Mouse (Mus musculus) midbrain, embryonic 14.5 days (tissue): ENCODE measurements at regions not wholly inside any gene's neighbourhood (a gene's known extent, or its start where the extent isn't known, plus 50 kb on each side); places are given as distances from the start of the nearest gene placed in this dataset.

Experiments
- ATAC-seq: fragments of 200-750 bp; cut with Nextera tagmentation; 2 replicates; pipeline ENCODE4 v1.8.0; 2017; ENCODE audit warnings: moderate number of reproducible peaks, moderate library complexity; ENCODE audit not compliant: low FRiP score, low TSS enrichment
- DNase-seq: peaks from one replicate; pipeline ENCODE4 v3.0.0-alpha.2; 2015
- H3K27ac ChIP-seq: fragments of 300-500 bp; sonication (generic); replicated peaks from 2 replicates; pipeline ENCODE4 v1.5.1; 2014; ENCODE audit warnings: mild to moderate bottlenecking, low read depth, low read length, moderate library complexity
- H3K27me3 ChIP-seq: fragments of 300-500 bp; sonication (generic); 2 replicates; pipeline ENCODE4 v1.6.1; 2014; ENCODE audit warnings: low read length, control low read depth, mixed read lengths; ENCODE audit not compliant: control insufficient read depth, insufficient read depth
- H3K36me3 ChIP-seq: fragments of 300-500 bp; sonication (generic); 2 replicates; pipeline ENCODE4 v1.6.1; 2014; ENCODE audit warnings: low read length, control low read depth; ENCODE audit not compliant: control insufficient read depth, insufficient read depth
- H3K4me1 ChIP-seq: fragments of 300-500 bp; sonication (generic); 2 replicates; pipeline ENCODE4 v1.6.1; 2014; ENCODE audit warnings: mild to moderate bottlenecking, antibody characterized with exemption, low read length, control low read depth; ENCODE audit not compliant: control insufficient read depth, insufficient read depth
- H3K4me2 ChIP-seq: fragments of 300-500 bp; sonication (generic); 2 replicates; pipeline ENCODE4 v1.6.1; 2014; ENCODE audit warnings: mild to moderate bottlenecking, low read length, moderate library complexity
- H3K4me3 ChIP-seq: fragments of 300-500 bp; sonication (generic); replicated peaks from 2 replicates; pipeline ENCODE4 v1.5.1; 2014; ENCODE audit warnings: low read depth, low read length
- H3K9ac ChIP-seq: fragments of 300-500 bp; sonication (generic); replicated peaks from 2 replicates; pipeline ENCODE4 v1.6.1; 2014; ENCODE audit warnings: mild to moderate bottlenecking, low read length, moderate library complexity
- H3K9me3 ChIP-seq: fragments of 300-500 bp; sonication (generic); 2 replicates; pipeline ENCODE4 v1.6.1; 2016; ENCODE audit warnings: low read length, control low read depth, mixed read lengths; ENCODE audit not compliant: control insufficient read depth
- WGBS: fragments of 180-500 bp; shearing (Covaris S2); extraction: QIAGEN DNeasy Blood & Tissue Kit; methylation state at CpG from one replicate; pipeline ENCODE4 v1.1.7; 2014; 5-methylcytosine and 5-hydroxymethylcytosine counted together

DNA sequence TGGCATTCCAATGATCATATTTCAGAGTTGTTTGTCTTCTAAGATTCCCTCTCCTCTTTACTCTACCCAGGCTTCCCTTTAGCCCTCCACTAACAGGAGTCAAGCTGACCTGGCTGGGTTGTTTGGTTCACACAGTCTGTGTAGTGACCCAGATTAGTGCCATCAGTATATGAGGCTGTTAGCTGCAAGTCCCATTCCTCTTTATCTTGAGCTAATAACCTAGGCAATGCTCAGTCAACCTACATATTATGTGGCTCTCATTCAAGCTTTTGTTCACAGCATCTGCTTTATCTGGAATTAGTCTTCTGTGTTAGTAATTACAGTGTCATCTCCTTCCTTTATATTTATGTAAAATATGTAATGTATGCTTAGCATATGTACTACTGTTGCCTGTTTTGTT is 490.1 kb upstream of the Syt1 start:
- Histone ChIP-seq H3K4me1 (no peaks in the 10 kb centered on the region), H3K36me3 (no peaks in the 10 kb centered on the region), H3K4me2 (no peak overlapping the region), H3K27me3 (no peaks in the 10 kb centered on the region), H3K4me3 (no peak overlapping the region), H3K9me3 (no peaks in the 10 kb centered on the region), H3K9ac (no peak overlapping the region), H3K27ac (no peak overlapping the region)
- ATAC-seq, result no peak
- DNase-seq, result no peak

DNA sequence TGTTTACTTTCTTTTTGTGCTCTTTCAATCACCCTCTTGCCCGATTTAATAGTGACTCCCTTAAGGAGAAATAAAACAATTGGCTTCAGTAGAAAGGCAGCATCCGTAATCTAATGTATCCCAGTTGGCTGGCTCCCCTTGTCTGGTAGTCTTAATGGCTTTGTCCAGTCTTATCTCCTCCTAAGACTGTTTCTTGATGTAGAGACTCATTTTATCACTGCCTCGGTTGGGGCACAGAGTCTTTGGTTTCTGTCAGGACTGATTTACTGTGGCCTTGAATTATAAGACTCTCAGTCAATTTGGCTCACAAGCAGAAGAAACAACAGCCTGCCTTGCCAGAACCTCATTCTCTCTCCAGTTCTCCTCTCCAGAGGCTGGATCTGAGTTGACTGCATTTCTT is 487.5 kb upstream of the Syt1 start:
- H3K9ac ChIP-seq, result no peak overlapping the region

DNA sequence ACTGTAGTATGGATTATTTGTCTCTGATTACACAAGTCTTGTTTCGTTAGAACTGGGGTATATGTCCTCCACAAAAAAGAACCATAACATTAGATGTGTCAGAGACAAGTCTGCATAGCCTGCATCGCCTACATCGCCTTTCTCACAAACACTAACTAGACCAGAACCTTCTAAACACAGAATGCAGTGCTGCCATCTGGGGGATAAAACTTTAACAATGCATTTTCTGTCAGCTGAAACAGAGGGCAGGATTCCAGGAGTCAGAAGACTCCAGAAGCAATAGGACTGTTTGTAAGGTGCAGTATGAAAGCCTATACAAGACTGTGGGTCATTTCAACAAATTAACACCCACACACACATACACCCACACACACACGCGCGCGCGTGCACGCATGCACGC is 485.4 kb upstream of the Syt1 start:
- Histone ChIP-seq H3K27ac (no peak overlapping the region), H3K4me3 (no peak overlapping the region), H3K9ac (no peak overlapping the region), H3K9me3 (no peaks in the 10 kb centered on the region), H3K4me2 (no peak overlapping the region), H3K27me3 (no peaks in the 10 kb centered on the region), H3K36me3 (no peaks in the 10 kb centered on the region), H3K4me1 (no peaks in the 10 kb centered on the region)
- WGBS, result 81% methylated on average over 10 of the region's 10 CpGs
- peak; percentile 86 for DNase-seq
- ATAC-seq, result peak; percentile 34; the same call in 1 of the 2 replicates

More for the DNA sequence above, 487.5 kb upstream of the Syt1 start:
- no peak overlapping the region for H3K4me2 ChIP-seq
- ATAC-seq (no peak), DNase-seq (no peak)
- no peaks in the 10 kb centered on the region for H3K9me3 ChIP-seq
- H3K4me1 ChIP-seq, result no peaks in the 10 kb centered on the region
- no peak overlapping the region for H3K27ac ChIP-seq
- 81% methylated on average over 3 of the region's 3 CpGs for whole genome bisulfite sequencing
- H3K36me3 ChIP-seq, result no peaks in the 10 kb centered on the region
- no peaks in the 10 kb centered on the region for H3K27me3 ChIP-seq
- H3K4me3 ChIP-seq, result no peak overlapping the region

DNA sequence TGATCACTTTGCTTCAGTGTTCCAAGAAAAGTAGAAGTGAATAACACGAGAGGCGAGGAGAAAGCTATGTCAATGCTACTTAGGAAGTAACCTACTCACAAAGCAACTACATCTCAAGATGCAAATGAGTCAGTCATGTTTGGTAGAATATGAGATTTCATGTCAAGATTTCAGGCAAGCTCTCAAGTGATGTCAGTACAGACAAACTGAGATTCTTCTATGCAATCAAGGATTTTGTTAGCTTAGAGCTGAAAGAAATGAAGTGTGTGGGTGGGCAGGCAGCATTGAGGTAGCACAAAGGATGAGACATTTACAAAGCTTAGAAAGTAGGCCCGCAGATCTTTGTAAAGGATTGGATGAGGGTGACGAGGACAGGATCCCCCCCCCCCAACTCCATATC is 480.0 kb upstream of the Syt1 start:
- no peak overlapping the region for H3K4me2 ChIP-seq
- ATAC-seq (no peak), DNase-seq (no peak)
- H3K27ac ChIP-seq, result no peak overlapping the region
- no peak overlapping the region for H3K4me3 ChIP-seq
- H3K9me3 ChIP-seq, result no peaks in the 10 kb centered on the region
- H3K9ac ChIP-seq, result no peak overlapping the region
- no peaks in the 10 kb centered on the region for H3K4me1 ChIP-seq
- H3K36me3 ChIP-seq, result no peaks in the 10 kb centered on the region
- WGBS, result 74% methylated on average over 4 of the region's 4 CpGs
- H3K27me3 ChIP-seq, result no peaks in the 10 kb centered on the region

DNA sequence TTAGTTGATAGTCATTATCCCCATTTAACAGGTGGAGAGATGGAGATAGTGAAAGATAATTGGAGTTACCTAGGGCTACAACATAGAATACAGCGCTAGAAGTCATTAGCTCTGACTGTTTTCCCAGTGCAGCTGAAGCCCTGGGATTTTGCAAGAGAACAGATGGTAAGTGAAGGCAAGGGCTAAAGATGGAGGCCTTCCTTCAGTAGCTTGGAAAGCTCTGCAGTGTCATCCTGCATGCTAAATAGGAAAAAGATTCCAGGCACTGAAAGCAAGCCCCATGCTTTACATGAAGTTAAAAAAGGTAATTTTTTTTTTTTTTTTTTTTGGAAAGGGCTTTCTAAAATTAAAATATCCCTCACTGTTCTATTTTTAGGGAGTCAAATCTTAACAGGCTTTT is 477.2 kb upstream of the Syt1 start:
- H3K36me3 ChIP-seq, result no peaks in the 10 kb centered on the region
- WGBS, result 82% methylated on average over 1 of the region's 1 CpGs
- no peak overlapping the region for H3K4me3 ChIP-seq
- no peak overlapping the region for H3K9ac ChIP-seq
- DNase-seq (no peak), ATAC-seq (no peak)
- no peak overlapping the region for H3K27ac ChIP-seq
- H3K4me1 ChIP-seq, result no peaks in the 10 kb centered on the region
- no peak overlapping the region for H3K4me2 ChIP-seq
- H3K9me3 ChIP-seq, result no peaks in the 10 kb centered on the region
- no peaks in the 10 kb centered on the region for H3K27me3 ChIP-seq

DNA sequence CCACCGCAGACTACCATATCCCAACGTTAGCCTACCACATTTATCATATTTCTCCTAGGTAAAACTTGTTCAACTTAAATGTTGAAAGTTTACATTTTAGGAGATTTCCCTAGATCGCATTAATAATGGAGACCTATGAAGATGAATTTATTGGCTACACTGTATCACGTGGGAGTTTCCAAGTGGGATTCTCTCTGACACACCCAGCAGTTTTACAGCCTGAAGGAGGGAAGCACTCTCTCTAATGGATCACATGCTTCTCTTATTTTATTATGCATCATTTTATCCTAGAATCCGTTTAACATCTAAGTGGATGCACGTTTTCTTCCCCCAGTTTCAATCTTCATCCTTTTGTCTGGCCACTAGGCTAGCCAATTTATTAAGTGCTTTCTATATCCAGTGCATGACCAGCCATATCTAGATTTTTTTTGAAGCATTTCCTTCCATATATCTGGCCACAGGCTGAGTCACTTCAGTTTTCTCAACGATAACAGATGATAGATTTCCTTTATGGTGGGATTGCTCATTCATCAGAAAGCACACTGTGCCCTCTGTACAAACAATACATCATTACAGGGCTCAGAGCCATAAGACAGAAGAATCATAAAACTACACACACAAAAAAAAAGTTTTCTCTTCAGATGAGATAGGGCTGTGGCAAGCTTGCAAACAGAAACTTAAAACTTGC is 476.3 kb upstream of the Syt1 start:
- Histone ChIP-seq H3K27ac (no peak overlapping the region), H3K27me3 (no peaks in the 10 kb centered on the region), H3K9me3 (no peaks in the 10 kb centered on the region), H3K4me1 (no peaks in the 10 kb centered on the region), H3K4me2 (no peak overlapping the region), H3K9ac (no peak overlapping the region), H3K4me3 (no peak overlapping the region), H3K36me3 (no peaks in the 10 kb centered on the region)
- DNase-seq, result no peak
- WGBS, result 90% methylated on average over 7 of the region's 7 CpGs
- no peak for ATAC-seq

DNA sequence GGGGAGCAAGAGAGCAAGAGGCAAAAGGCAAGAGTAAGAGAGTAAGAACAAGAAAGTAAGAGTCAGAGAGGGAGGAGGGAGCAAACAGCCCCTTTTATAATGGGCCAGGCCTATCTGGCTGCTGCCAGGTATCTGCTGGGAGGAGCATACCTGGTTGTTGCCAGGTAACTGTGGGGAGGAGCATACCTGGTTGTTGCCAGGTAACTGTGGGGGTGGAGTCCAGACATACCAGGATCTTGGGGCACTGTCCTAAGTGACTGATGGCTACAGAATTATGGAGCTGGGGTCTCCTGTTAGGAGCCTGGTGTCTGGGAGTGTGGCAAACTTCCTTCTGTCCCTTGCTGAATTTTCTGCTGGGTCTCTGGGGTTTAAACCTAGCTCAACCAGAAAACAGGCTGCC is 469.8 kb upstream of the Syt1 start:
- H3K4me1 ChIP-seq, result no peaks in the 10 kb centered on the region
- H3K9ac ChIP-seq, result no peak overlapping the region
- H3K4me2 ChIP-seq, result no peak overlapping the region
- no peaks in the 10 kb centered on the region for H3K36me3 ChIP-seq
- DNase-seq (no peak), ATAC-seq (no peak)
- no peak overlapping the region for H3K4me3 ChIP-seq
- no peaks in the 10 kb centered on the region for H3K27me3 ChIP-seq
- H3K27ac ChIP-seq, result no peak overlapping the region
- no peaks in the 10 kb centered on the region for H3K9me3 ChIP-seq

DNA sequence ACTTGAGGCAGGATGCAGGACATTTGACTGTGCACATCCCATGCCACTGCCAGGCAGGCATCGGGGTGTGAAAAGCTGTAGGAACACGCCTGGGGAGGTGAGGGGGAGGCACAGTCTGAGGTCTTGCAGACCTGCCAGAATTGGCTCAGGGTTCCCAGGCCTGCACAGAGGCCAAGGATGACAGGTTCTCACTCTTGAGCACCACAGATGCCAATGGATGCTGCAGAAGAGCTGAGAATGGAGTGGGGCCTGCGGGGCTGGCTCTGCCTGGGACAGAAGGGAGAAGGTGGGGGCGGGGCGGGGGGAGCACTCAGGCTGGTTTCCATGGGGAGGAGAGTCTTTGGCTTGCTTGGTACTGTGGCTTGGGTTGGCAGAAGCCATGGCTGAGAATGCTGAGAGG is 469.2 kb upstream of the Syt1 start:
- no peak for DNase-seq
- ATAC-seq, result no peak
- H3K27ac ChIP-seq, result no peak overlapping the region
- no peak overlapping the region for H3K4me2 ChIP-seq
- H3K9ac ChIP-seq, result no peak overlapping the region
- no peak overlapping the region for H3K4me3 ChIP-seq
- no peaks in the 10 kb centered on the region for H3K9me3 ChIP-seq
- H3K36me3 ChIP-seq, result no peaks in the 10 kb centered on the region
- H3K4me1 ChIP-seq, result no peaks in the 10 kb centered on the region
- WGBS, result 76% methylated on average over 5 of the region's 5 CpGs
- no peaks in the 10 kb centered on the region for H3K27me3 ChIP-seq

DNA sequence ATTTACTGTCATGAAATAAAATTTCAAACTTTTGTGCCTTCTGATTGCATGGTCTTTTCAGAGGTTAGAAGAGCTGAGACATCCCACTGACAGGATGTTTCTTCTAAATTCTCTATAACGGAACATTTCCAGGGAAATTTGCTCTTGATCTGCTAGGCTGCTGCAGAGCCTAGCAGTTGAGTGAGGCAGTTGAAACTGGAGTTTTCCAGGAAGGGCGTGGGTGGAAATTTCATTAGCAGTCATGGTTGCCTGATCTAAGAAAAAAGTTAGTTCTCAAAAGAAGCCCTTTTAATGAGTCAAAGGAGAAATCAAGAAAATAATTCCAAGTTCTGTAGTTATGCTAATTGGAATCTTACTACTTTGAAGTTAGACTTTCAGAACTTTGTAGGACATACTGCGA is 455.7 kb upstream of the Syt1 start:
- ATAC-seq (no peak), DNase-seq (no peak)
- Histone ChIP-seq H3K4me1 (no peaks in the 10 kb centered on the region), H3K27ac (no peak overlapping the region), H3K4me3 (no peak overlapping the region), H3K4me2 (no peak overlapping the region), H3K9me3 (no peaks in the 10 kb centered on the region), H3K36me3 (no peaks in the 10 kb centered on the region), H3K9ac (no peak overlapping the region), H3K27me3 (no peaks in the 10 kb centered on the region)
- WGBS, result 86% methylated on average over 3 of the region's 3 CpGs
